Mouse (Mus musculus): ENCODE results near the gene Ntpcr. TPM values are rescaled to one million over a fixed set of nuclear protein-coding genes. Genes with fewer than 3 reads are reported as not detected.

Ntpcr gene
- polyA plus RNA-seq, 1 experiment = 27.4 TPM

- no peak overlapping the region for H3K4me3 ChIP-seq (ENCODE audit: control insufficient read depth, insufficient read depth, low read length)
- WGBS = 98% methylated on average over 7 of the region's 7 CpGs
- TF ChIP-seq POLR2A (IDR thresholded peaks at IDR 0.05; ENCODE audit: control insufficient read depth, extremely low read depth, insufficient read depth, low read length, poor library complexity) (no peak), CTCF (IDR thresholded peaks at IDR 0.05; ENCODE audit: borderline replicate concordance, control insufficient read depth, extremely low read depth, insufficient read depth, low read length, poor library complexity) (no peak)
- DNase-seq = no peak
- no peaks in the 10 kb centered on the region for H3K27me3 ChIP-seq (ENCODE audit: control insufficient read depth, insufficient read depth, low read length)
- H3K36me3 ChIP-seq (ENCODE audit: control insufficient read depth, insufficient read depth, low read length) = no peaks in the 10 kb centered on the region
- peaks cover 16% of the 10 kb centered on the region for H3K4me1 ChIP-seq (replicated peaks; ENCODE audit: control insufficient read depth, insufficient read depth, low read length)
- H3K27ac ChIP-seq (ENCODE audit: control insufficient read depth, insufficient read depth, low read length) = no peak overlapping the region
Observed at GRCm38 (mm10) chr8:125722675-125723074, 7.1 kb upstream of the Ntpcr start.

- Histone ChIP-seq H3K4me3 (ENCODE audit: control insufficient read depth, insufficient read depth, low read length) (no peak overlapping the region), H3K27me3 (ENCODE audit: control insufficient read depth, insufficient read depth, low read length) (no peaks in the 10 kb centered on the region)
Observed at GRCm38 (mm10) chr8:125723437-125723836, 6.3 kb upstream of the Ntpcr start.

DNA sequence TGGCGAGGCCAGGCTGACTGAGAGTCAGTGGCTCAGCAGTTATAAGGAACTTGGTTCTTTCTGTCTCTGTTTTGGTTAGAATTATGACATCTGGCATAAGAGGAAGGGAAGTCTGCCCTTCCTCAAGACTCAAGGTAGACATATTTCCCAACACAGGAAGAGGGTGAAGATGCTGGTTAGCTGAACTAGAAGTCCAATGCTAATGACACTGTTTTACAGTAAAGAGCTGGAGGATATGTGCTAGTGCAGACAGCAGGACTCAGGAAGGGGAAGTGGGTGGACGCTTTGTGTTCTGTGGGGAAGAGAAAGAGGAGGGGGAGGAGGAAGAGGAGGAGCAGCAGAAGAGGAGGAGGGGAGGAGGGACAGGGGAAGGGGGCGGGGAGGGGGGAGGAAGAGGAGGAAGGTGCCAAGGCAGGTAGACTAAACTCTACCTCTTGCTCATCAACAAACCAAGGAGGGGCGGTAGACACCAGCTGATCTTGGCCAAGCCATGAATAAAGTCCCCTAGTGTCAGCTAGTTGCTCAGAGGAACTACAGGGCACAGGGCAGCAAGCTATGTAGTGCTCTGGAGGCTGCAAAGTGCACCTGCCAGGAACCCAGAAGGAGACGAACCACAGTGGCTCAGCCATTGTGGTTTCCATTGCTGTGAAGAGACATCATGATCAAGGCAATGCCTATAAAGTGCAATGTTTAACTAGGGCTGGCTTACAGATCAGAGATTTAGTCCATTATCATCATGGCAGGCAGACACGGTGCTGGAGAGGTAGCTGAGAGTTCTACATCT is 4.5 kb upstream of the Ntpcr start:
- Histone ChIP-seq H3K27me3 (ENCODE audit: control insufficient read depth, insufficient read depth, low read length) (no peaks in the 10 kb centered on the region), H3K4me3 (ENCODE audit: control insufficient read depth, insufficient read depth, low read length) (no peak overlapping the region), H3K27ac (ENCODE audit: control insufficient read depth, insufficient read depth, low read length) (peak overlapping the region; percentile 73), H3K36me3 (ENCODE audit: control insufficient read depth, insufficient read depth, low read length) (no peaks in the 10 kb centered on the region), H3K4me1 (replicated peaks; ENCODE audit: control insufficient read depth, insufficient read depth, low read length) (peaks cover 16% of the 10 kb centered on the region)
- DNase-seq = peak; percentile 43
- 9% methylated on average over 6 of the region's 6 CpGs for WGBS
- no peak for TF ChIP-seq CTCF (IDR thresholded peaks at IDR 0.05; ENCODE audit: borderline replicate concordance, control insufficient read depth, extremely low read depth, insufficient read depth, low read length, poor library complexity)
- TF ChIP-seq POLR2A (IDR thresholded peaks at IDR 0.05; ENCODE audit: control insufficient read depth, extremely low read depth, insufficient read depth, low read length, poor library complexity) = no peak

More at GRCm38 (mm10) chr8:125723437-125723836, 6.3 kb upstream of the Ntpcr start:
- DNase-seq = no peak
- TF ChIP-seq POLR2A (IDR thresholded peaks at IDR 0.05; ENCODE audit: control insufficient read depth, extremely low read depth, insufficient read depth, low read length, poor library complexity) = no peak
- TF ChIP-seq CTCF (IDR thresholded peaks at IDR 0.05; ENCODE audit: borderline replicate concordance, control insufficient read depth, extremely low read depth, insufficient read depth, low read length, poor library complexity) = no peak
- Histone ChIP-seq H3K36me3 (ENCODE audit: control insufficient read depth, insufficient read depth, low read length) (no peaks in the 10 kb centered on the region), H3K4me1 (replicated peaks; ENCODE audit: control insufficient read depth, insufficient read depth, low read length) (peaks cover 16% of the 10 kb centered on the region), H3K27ac (ENCODE audit: control insufficient read depth, insufficient read depth, low read length) (no peak overlapping the region)
- 98% methylated on average over 6 of the region's 6 CpGs for WGBS

DNA sequence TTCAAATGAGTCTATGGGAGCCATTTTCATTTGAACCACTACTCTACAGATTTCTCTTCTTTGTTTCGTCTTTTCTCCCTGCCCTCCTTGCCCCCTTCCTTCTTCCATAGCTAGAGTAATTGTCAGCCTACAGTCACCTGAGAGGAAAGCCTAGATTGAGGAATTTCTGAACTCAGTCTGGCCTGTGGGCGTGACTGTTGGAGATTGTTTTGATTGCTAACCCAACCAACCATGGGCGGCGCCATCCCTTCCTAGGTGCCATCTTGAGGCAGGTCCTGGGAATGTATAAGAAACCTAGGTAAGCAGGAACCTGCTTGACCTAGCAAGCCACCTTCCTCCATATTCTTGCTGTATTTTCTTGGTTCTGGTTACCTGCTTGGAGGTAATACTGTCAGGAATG is 3.6 kb upstream of the Ntpcr start:
- no peaks in the 10 kb centered on the region for H3K27me3 ChIP-seq (ENCODE audit: control insufficient read depth, insufficient read depth, low read length)
- no peak for DNase-seq
- no peak overlapping the region for H3K4me3 ChIP-seq (ENCODE audit: control insufficient read depth, insufficient read depth, low read length)
- H3K27ac ChIP-seq (ENCODE audit: control insufficient read depth, insufficient read depth, low read length) = 0 out of 2 replicates have a peak overlapping the region, but pooled peaks have one; percentile 73
- WGBS = 95% methylated on average over 4 of the region's 4 CpGs
- TF ChIP-seq CTCF (IDR thresholded peaks at IDR 0.05; ENCODE audit: borderline replicate concordance, control insufficient read depth, extremely low read depth, insufficient read depth, low read length, poor library complexity) (no peak), POLR2A (IDR thresholded peaks at IDR 0.05; ENCODE audit: control insufficient read depth, extremely low read depth, insufficient read depth, low read length, poor library complexity) (no peak)
- H3K4me1 ChIP-seq (replicated peaks; ENCODE audit: control insufficient read depth, insufficient read depth, low read length) = peaks cover 16% of the 10 kb centered on the region
- no peaks in the 10 kb centered on the region for H3K36me3 ChIP-seq (ENCODE audit: control insufficient read depth, insufficient read depth, low read length)

DNA sequence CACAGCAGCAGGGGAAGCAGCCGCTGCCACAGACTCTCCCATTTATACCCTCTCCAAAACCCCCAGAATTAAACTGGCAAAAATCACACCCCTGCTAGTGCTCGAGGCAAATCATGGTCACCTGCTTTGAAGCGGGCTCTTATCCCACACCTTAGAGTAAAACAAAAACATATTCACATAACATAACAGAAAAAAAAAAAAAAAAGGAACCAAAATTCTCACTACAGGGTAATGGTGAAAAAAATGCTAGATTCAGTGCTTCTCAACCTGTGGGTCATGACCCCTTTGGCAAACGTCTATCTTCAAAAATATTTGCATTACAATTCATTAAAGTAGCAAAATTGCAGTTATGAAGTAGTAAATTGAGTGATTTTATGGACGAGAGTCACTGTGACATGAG is 2.8 kb upstream of the Ntpcr start:
- Histone ChIP-seq H3K36me3 (ENCODE audit: control insufficient read depth, insufficient read depth, low read length) (no peaks in the 10 kb centered on the region), H3K4me1 (replicated peaks; ENCODE audit: control insufficient read depth, insufficient read depth, low read length) (peaks cover 16% of the 10 kb centered on the region), H3K4me3 (ENCODE audit: control insufficient read depth, insufficient read depth, low read length) (no peak overlapping the region), H3K27ac (ENCODE audit: control insufficient read depth, insufficient read depth, low read length) (no peak overlapping the region), H3K27me3 (ENCODE audit: control insufficient read depth, insufficient read depth, low read length) (no peaks in the 10 kb centered on the region)
- no peak for DNase-seq
- 82% methylated on average over 5 of the region's 5 CpGs for WGBS
- TF ChIP-seq CTCF (IDR thresholded peaks at IDR 0.05; ENCODE audit: borderline replicate concordance, control insufficient read depth, extremely low read depth, insufficient read depth, low read length, poor library complexity) (no peak), POLR2A (IDR thresholded peaks at IDR 0.05; ENCODE audit: control insufficient read depth, extremely low read depth, insufficient read depth, low read length, poor library complexity) (no peak)

- no peaks in the 10 kb centered on the region for H3K36me3 ChIP-seq (ENCODE audit: control insufficient read depth, insufficient read depth, low read length)
- TF ChIP-seq POLR2A (IDR thresholded peaks at IDR 0.05; ENCODE audit: control insufficient read depth, extremely low read depth, insufficient read depth, low read length, poor library complexity) (no peak), CTCF (IDR thresholded peaks at IDR 0.05; ENCODE audit: borderline replicate concordance, control insufficient read depth, extremely low read depth, insufficient read depth, low read length, poor library complexity) (no peak)
- no peak overlapping the region for H3K27ac ChIP-seq (ENCODE audit: control insufficient read depth, insufficient read depth, low read length)
- 95% methylated on average over 8 of the region's 8 CpGs for WGBS
- no peak overlapping the region for H3K4me3 ChIP-seq (ENCODE audit: control insufficient read depth, insufficient read depth, low read length)
- no peaks in the 10 kb centered on the region for H3K27me3 ChIP-seq (ENCODE audit: control insufficient read depth, insufficient read depth, low read length)
- peaks cover 16% of the 10 kb centered on the region for H3K4me1 ChIP-seq (replicated peaks; ENCODE audit: control insufficient read depth, insufficient read depth, low read length)
- no peak for DNase-seq
Observed at GRCm38 (mm10) chr8:125727797-125728196, 2.0 kb upstream of the Ntpcr start.
